Mouse (Mus musculus) midbrain, embryonic 15.5 days (tissue): ENCODE measurements around the gene Depdc1a. TPM values are rescaled to one million over a fixed set of nuclear protein-coding genes. Genes with fewer than 3 reads are reported as not detected.
"Not testable (repeated sequence)": the region's sequence is repeated elsewhere in the genome, so short reads cannot be mapped to it uniquely, and the experiment has no call there.

ENCODE experiments used
- ATAC-seq: fragments of 200-750 bp; cut with Nextera tagmentation; replicated peaks from 2 replicates; pipeline ENCODE4 v1.8.0; 2017; ENCODE audit warnings: moderate TSS enrichment
- H3K27ac ChIP-seq: fragments of 300-500 bp; sonication (generic); 2 replicates; pipeline ENCODE4 v1.5.1; 2015; ENCODE audit warnings: mild to moderate bottlenecking, inconsistent platforms
- H3K27me3 ChIP-seq: fragments of 300-500 bp; sonication (generic); replicated peaks from 2 replicates; pipeline ENCODE4 v1.6.1; 2015; ENCODE audit warnings: inconsistent platforms
- H3K36me3 ChIP-seq: fragments of 300-500 bp; sonication (generic); replicated peaks from 2 replicates; pipeline ENCODE4 v1.6.1; 2015; ENCODE audit warnings: inconsistent platforms
- H3K4me1 ChIP-seq: fragments of 300-500 bp; sonication (generic); 2 replicates; pipeline ENCODE4 v1.6.1; 2015; ENCODE audit warnings: inconsistent platforms
- H3K4me2 ChIP-seq: fragments of 300-500 bp; sonication (generic); 2 replicates; pipeline ENCODE4 v1.6.1; 2015; ENCODE audit warnings: inconsistent platforms, mild to moderate bottlenecking, moderate library complexity
- H3K4me3 ChIP-seq: fragments of 300-500 bp; sonication (generic); 2 replicates; pipeline ENCODE4 v1.5.1; 2015; ENCODE audit warnings: mild to moderate bottlenecking, inconsistent platforms
- H3K9ac ChIP-seq: fragments of 300-500 bp; sonication (generic); 2 replicates; pipeline ENCODE4 v1.6.1; 2015; ENCODE audit warnings: mild to moderate bottlenecking, inconsistent platforms
- H3K9me3 ChIP-seq: fragments of 300-500 bp; sonication (generic); 2 replicates; pipeline ENCODE4 v1.6.1; 2016; ENCODE audit warnings: inconsistent platforms
- WGBS: fragments of 180-500 bp; shearing (Covaris S2); methylation state at CpG from one replicate; pipeline ENCODE4 v1.1.7; 2015; ENCODE audit warnings: mixed read lengths; 5-methylcytosine and 5-hydroxymethylcytosine counted together
- polyA plus RNA-seq: library from polyadenylated mRNA; unstranded; fragments of >200 nt; fragmentation: Nextera tagmentation; extraction: Ambion mirVana; gene quantifications from 2 replicates; pipeline ENCODE4 v1.2.1, GENCODE M21; 2015

Depdc1a gene
- 3.1 and 3.3 TPM in 2 replicates for polyA plus RNA-seq

- Histone ChIP-seq H3K9ac (peak within 1 kb of the TSS; percentile 61), H3K4me3 (peak within 1 kb of the TSS; percentile 55), H3K9me3 (no peaks in the 10 kb centered on the region), H3K4me1 (peaks cover 6% of the 10 kb centered on the region), H3K4me2 (peak within 1 kb of the TSS; percentile 75), H3K27me3 (no peaks in the 10 kb centered on the region), H3K27ac (0 out of 2 replicates have a peak within 1 kb of the TSS, but pooled peaks have one; percentile 38), H3K36me3 (no peaks in the 10 kb centered on the region)
- ATAC-seq: peak; percentile 100
- under 1% methylated on average over 28 of the region's 28 CpGs for WGBS
These were observed at the start of gene Depdc1a for GRCm38 (mm10) chr3:159495243-159495801. Depdc1a (plus strand) TSS chr3:159495433.

DNA sequence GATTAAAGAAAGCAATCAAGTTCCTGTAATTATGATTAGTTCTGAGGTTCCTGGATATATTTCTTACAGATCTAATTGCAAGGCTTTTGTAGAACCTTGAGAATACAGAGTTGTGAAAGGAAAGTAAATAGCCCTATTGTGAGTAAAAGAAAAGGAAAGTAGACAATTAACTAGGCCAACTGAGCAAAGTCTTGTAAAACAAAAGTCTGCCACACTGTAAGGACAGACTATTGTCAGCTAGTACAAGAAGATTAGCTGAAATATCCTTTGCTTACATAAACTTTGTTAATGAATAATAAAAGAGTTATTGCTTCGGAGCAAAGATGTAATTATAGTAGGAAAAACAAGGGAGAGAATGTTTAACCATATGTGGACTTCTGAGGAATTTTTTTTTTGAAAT, 25.2 kb upstream of the Depdc1a start:
- no peaks in the 10 kb centered on the region for H3K27me3 ChIP-seq
- no peak overlapping the region for H3K27ac ChIP-seq
- WGBS: 67% methylated on average over 1 of the region's 1 CpGs
- H3K9me3 ChIP-seq: no peaks in the 10 kb centered on the region
- H3K9ac ChIP-seq: no peak overlapping the region
- no peaks in the 10 kb centered on the region for H3K4me1 ChIP-seq
- no peaks in the 10 kb centered on the region for H3K36me3 ChIP-seq
- no peak overlapping the region for H3K4me2 ChIP-seq
- H3K4me3 ChIP-seq: no peak overlapping the region
- no peak for ATAC-seq

GRCm38 (mm10) chr3:159475465-159475864, 19.8 kb upstream of the Depdc1a start:
- no peak for ATAC-seq
- H3K4me2 ChIP-seq: no peak overlapping the region
- WGBS: 88% methylated on average over 1 of the region's 1 CpGs
- H3K27me3 ChIP-seq: no peaks in the 10 kb centered on the region
- no peak overlapping the region for H3K27ac ChIP-seq
- no peak overlapping the region for H3K4me3 ChIP-seq
- H3K9me3 ChIP-seq: no peaks in the 10 kb centered on the region
- no peaks in the 10 kb centered on the region for H3K4me1 ChIP-seq
- no peaks in the 10 kb centered on the region for H3K36me3 ChIP-seq
- no peak overlapping the region for H3K9ac ChIP-seq

DNA sequence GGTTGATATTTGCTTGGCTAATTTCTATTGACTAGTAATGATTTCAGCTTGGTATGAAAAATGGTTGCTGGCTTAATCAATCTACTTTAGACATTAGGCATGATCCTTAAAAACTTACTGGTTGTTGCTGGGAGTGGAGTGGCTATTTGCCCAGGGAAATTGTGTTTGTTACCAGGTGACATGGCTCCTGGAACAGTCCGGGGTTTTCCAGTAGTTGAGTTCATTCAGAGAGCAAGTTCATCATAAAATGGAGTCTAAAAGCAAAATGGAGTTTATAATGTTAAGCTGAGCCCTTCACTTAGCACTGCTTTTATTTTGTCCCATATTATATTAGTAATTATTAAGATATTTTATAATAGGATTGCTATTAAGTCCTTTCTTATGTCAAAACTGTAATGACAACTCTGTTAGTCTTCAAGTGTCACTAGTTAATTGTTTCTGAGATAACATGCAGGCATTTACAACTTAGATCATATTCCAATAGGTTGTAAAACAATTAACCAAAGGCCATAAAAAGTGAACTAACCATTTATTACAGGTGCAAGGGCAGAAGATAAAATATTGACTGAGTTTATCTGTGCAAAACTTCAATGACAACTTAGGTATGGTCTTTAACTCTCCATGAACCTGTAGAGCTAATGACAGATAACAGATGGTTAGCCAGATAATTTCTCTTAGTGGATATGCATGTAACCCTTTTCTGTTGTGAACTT, 17.8 kb upstream of the Depdc1a start:
- Histone ChIP-seq H3K9me3 (no peaks in the 10 kb centered on the region), H3K4me3 (no peak overlapping the region), H3K9ac (no peak overlapping the region), H3K4me1 (no peaks in the 10 kb centered on the region), H3K27ac (no peak overlapping the region), H3K27me3 (no peaks in the 10 kb centered on the region), H3K36me3 (no peaks in the 10 kb centered on the region), H3K4me2 (no peak overlapping the region)
- no peak for ATAC-seq
- 88% methylated on average over 1 of the region's 1 CpGs for WGBS

DNA sequence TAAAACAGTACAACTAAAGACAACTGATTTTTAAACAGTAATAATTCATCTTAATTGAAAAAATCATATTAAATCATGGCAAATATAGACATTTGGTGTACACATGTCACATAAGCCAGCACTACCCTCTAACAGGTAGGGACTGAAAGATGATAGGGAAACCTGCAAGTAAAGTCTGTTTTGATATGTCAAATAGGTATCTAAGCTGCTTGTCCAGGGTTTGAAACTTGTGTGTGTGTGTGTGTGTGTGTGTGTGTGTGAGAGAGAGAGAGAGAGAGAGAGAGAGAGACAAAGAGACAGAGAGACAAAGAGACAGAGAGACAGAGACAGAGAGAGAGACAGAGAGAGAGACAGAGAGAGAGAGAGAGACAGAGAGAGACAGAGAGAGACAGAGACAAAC, 524 bp upstream of the Depdc1a start:
- H3K4me2 ChIP-seq: peak overlapping the region; percentile 75
- H3K4me3 ChIP-seq: peak overlapping the region; percentile 55
- peak overlapping the region; percentile 61 for H3K9ac ChIP-seq
- ATAC-seq: peak; percentile 68
- H3K27ac ChIP-seq: 0 out of 2 replicates have a peak overlapping the region, but pooled peaks have one; percentile 38
- not testable (repeated sequence) for H3K36me3 ChIP-seq, H3K4me1 ChIP-seq, H3K9me3 ChIP-seq, H3K27me3 ChIP-seq

DNA sequence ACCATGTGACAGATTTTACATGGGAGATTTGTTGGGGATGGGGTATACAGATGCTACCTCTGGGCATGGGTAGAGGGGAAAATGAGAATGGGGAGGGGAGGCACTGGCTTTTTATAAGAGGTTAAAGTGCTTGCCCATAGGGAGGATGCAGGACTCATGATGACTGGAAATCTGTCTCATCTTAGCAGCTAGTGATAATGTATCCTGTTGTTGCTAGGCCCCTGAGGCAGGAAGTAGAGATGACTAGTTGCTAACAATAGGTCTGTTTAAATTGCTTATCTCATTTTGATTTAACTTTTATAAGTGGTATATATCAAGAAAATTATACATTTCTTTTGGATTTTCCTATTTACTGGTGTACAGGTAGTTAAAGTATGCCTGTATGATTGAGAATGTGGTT, 13.7 kb downstream of the Depdc1a start:
- Histone ChIP-seq H3K4me3 (no peak overlapping the region), H3K27ac (no peak overlapping the region), H3K4me2 (no peak overlapping the region), H3K9ac (no peak overlapping the region), H3K27me3 (no peaks in the 10 kb centered on the region), H3K36me3 (no peaks in the 10 kb centered on the region), H3K4me1 (no peaks in the 10 kb centered on the region), H3K9me3 (no peaks in the 10 kb centered on the region)
- no peak for ATAC-seq

DNA sequence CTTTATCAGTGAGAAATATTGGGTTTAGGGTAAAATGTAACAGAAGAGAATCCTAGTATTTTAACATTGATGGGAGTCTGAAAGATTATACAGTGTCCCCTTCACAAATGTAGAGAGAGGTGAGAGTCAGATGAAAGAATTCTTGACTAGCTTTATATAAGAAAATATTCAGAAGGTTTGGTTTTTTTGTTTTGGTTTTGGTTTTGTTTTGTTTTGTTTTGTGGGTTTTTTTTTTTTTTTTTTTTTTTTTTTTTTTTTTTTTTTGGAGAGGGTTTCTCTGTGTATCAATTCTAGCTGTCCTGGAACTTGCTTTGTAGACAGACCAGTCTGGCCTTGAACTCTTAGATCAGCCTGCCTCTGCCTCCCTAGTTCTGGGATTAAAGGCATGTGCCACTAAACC, 33.3 kb downstream of the Depdc1a start:
- no peak for ATAC-seq
- Histone ChIP-seq H3K27me3 (no peaks in the 10 kb centered on the region), H3K9ac (no peak overlapping the region), H3K9me3 (no peaks in the 10 kb centered on the region), H3K27ac (no peak overlapping the region), H3K4me1 (no peaks in the 10 kb centered on the region), H3K4me2 (no peak overlapping the region), H3K36me3 (no peaks in the 10 kb centered on the region), H3K4me3 (no peak overlapping the region)

- 80% methylated on average over 3 of the region's 3 CpGs for WGBS
- H3K4me2 ChIP-seq: no peak overlapping the region
- H3K27ac ChIP-seq: no peak overlapping the region
- no peak overlapping the region for H3K4me3 ChIP-seq
- ATAC-seq: no peak
- no peaks in the 10 kb centered on the region for H3K27me3 ChIP-seq
- no peaks in the 10 kb centered on the region for H3K36me3 ChIP-seq
- no peak overlapping the region for H3K9ac ChIP-seq
- H3K9me3 ChIP-seq: no peaks in the 10 kb centered on the region
- H3K4me1 ChIP-seq: no peaks in the 10 kb centered on the region
These were observed 53.1 kb downstream of the Depdc1a start for GRCm38 (mm10) chr3:159548303-159548702.

DNA sequence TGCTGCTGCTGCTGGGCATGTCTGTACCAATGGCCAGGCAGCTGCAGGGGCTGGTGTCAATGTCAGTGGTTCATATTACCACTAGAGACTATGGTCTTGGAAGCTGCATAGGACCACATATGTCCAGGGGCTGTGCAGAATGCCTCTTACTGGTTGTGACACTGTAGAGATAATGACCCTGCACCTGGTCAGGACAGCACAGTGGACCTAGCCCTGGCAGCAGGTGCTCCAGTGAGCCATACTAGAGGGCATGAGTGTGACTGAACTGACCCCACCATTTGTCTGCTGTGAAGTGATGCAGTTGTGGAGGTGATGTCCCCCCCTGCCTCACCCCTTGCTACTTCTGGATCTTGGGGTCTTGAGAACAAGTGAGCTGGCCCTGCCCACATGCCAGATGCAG, 55.0 kb downstream of the Depdc1a start:
- Histone ChIP-seq H3K27me3 (no peaks in the 10 kb centered on the region), H3K36me3 (no peaks in the 10 kb centered on the region), H3K9ac (no peak overlapping the region), H3K4me3 (no peak overlapping the region), H3K9me3 (no peaks in the 10 kb centered on the region), H3K27ac (no peak overlapping the region), H3K4me1 (no peaks in the 10 kb centered on the region), H3K4me2 (no peak overlapping the region)
- ATAC-seq: no peak

Other genes starting within 250 kb of the Depdc1a start
- gene Rpe65, start 103.7 kb downstream of the Depdc1a start, polyA plus RNA-seq: not detected in 2 replicates